Mouse (Mus musculus) embryonic facial prominence, embryonic 12.5 days (tissue): ENCODE data around the gene Ccdc158. TPM values are rescaled to one million over a fixed set of nuclear protein-coding genes. Genes with fewer than 3 reads are reported as not detected.
A peak's percentile ranks its signal among the peaks of the same experiment; 100 is the strongest.

Source experiments
- ATAC-seq: fragments of 200-750 bp; cut with Nextera tagmentation; 2 replicates; pipeline ENCODE4 v1.8.0; 2017; ENCODE audit not compliant: insufficient number of reproducible peaks, insufficient read depth, low FRiP score, low TSS enrichment
- H3K27ac ChIP-seq: fragments of 300-500 bp; sonication (generic); 2 replicates; pipeline ENCODE4 v1.5.1; 2016; ENCODE audit warnings: mild to moderate bottlenecking
- H3K27me3 ChIP-seq: fragments of 300-500 bp; sonication (generic); 2 replicates; pipeline ENCODE4 v1.6.1; 2016; ENCODE audit warnings: mild to moderate bottlenecking, moderate library complexity
- H3K36me3 ChIP-seq: fragments of 300-500 bp; sonication (generic); 2 replicates; pipeline ENCODE4 v1.6.1; 2016; ENCODE audit warnings: mild to moderate bottlenecking
- H3K4me1 ChIP-seq: fragments of 300-500 bp; sonication (generic); 2 replicates; pipeline ENCODE4 v1.6.1; 2016
- H3K4me2 ChIP-seq: fragments of 300-500 bp; sonication (generic); replicated peaks from 2 replicates; pipeline ENCODE4 v1.6.1; 2016; ENCODE audit warnings: mild to moderate bottlenecking, moderate library complexity
- H3K4me3 ChIP-seq: fragments of 300-500 bp; sonication (generic); 2 replicates; pipeline ENCODE4 v1.5.1; 2016; ENCODE audit warnings: mild to moderate bottlenecking
- H3K9ac ChIP-seq: fragments of 300-500 bp; sonication (generic); 2 replicates; pipeline ENCODE4 v1.6.1; 2016; ENCODE audit warnings: mild to moderate bottlenecking, moderate library complexity
- H3K9me3 ChIP-seq: fragments of 300-500 bp; sonication (generic); 2 replicates; pipeline ENCODE4 v1.6.1; 2016; ENCODE audit warnings: mild to moderate bottlenecking, moderate library complexity
- WGBS: fragments of 180-500 bp; shearing (Covaris S2); methylation state at CpG from one replicate; pipeline ENCODE4 v1.1.7; 2016; 5-methylcytosine and 5-hydroxymethylcytosine counted together
- polyA plus RNA-seq: library from polyadenylated mRNA; unstranded; fragments of >200 nt; fragmentation: Nextera tagmentation; extraction: Ambion mirVana; gene quantifications from 2 replicates; pipeline ENCODE4 v1.2.1, GENCODE M21; 2016

Ccdc158 gene
- polyA plus RNA-seq, 1 experiment from 2014 or later = 1.3 TPM

DNA sequence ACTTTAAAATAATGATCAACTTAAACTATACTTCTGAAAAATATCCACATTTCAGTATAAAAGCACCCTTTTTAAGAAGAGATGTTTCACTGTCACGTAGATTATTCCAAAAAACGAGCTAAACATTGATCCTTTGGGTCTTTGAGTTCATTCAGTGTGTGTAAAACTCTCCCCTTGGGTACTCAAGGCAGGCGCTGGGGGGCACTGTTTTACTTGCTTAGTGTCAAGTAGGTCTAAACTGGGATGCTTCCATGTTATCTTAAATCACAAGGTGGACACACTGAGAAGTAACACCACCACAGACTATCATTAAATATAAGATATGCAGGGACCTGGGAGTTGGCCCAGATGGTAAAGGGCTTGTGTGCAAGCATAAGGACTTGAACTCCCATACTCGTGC lies 41.5 kb downstream of the Ccdc158 start:
- no peak overlapping the region for H3K27ac ChIP-seq
- no peak overlapping the region for H3K4me2 ChIP-seq
- H3K9me3 ChIP-seq = no peaks in the 10 kb centered on the region
- no peak overlapping the region for H3K9ac ChIP-seq
- no peak for ATAC-seq
- WGBS = 57% methylated on average over 4 of the region's 4 CpGs
- H3K4me1 ChIP-seq = no peaks in the 10 kb centered on the region
- no peaks in the 10 kb centered on the region for H3K27me3 ChIP-seq
- no peak overlapping the region for H3K4me3 ChIP-seq
- H3K36me3 ChIP-seq = no peaks in the 10 kb centered on the region

DNA sequence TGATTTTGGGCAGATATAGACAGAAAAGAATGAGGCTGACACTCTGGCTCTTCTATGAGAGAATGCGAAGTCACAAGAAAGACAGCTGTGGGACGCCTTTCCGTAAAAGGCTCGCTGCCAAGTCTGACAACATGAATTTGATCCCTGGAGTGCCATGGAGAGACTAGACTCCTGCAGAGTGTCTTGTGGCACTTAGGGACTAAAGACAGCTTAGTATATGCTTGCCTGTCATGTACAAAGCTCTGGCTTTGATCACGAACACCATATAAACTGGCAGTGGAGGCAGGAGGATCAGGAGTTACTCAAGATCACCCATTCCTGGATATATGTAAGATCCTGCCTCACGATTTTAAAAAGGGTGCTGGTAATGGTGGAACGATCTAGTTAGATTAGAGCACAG lies 47.2 kb downstream of the Ccdc158 start:
- ATAC-seq = no peak

DNA sequence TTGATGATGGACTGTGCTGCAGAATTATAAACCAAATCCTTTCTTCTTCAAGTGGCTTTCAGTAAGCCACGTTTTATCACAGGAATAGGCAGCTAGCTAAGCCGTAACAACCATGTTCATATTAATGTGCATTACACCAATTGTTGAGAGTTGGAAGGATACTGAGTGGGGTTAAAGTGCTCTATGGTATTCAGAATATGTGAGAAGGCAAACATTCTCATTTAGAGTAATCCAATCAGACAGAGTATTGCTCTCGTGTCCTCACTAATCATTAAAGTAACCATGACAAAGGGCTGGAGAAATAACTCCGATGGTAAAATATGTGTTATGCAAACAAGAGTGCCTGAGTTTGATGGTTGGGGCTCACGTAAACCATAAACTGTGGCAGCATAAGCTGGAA lies 53.2 kb downstream of the Ccdc158 start:
- Histone ChIP-seq H3K4me2 (no peak overlapping the region), H3K27me3 (no peaks in the 10 kb centered on the region), H3K4me1 (no peaks in the 10 kb centered on the region), H3K9me3 (no peaks in the 10 kb centered on the region; the same call in 1 of the 2 replicates), H3K36me3 (no peaks in the 10 kb centered on the region), H3K27ac (no peak overlapping the region), H3K9ac (no peak overlapping the region), H3K4me3 (no peak overlapping the region)
- WGBS = 65% methylated on average over 5 of the region's 5 CpGs
- ATAC-seq = no peak

More for the DNA sequence above, 47.2 kb downstream of the Ccdc158 start:
- no peaks in the 10 kb centered on the region for H3K27me3 ChIP-seq
- H3K4me2 ChIP-seq = no peak overlapping the region
- no peak overlapping the region for H3K27ac ChIP-seq
- H3K36me3 ChIP-seq = no peaks in the 10 kb centered on the region
- 78% methylated on average over 7 of the region's 7 CpGs for WGBS
- H3K9ac ChIP-seq = no peak overlapping the region
- H3K4me1 ChIP-seq = no peaks in the 10 kb centered on the region
- no peak overlapping the region for H3K4me3 ChIP-seq
- no peaks in the 10 kb centered on the region; the same call in 1 of the 2 replicates for H3K9me3 ChIP-seq

DNA sequence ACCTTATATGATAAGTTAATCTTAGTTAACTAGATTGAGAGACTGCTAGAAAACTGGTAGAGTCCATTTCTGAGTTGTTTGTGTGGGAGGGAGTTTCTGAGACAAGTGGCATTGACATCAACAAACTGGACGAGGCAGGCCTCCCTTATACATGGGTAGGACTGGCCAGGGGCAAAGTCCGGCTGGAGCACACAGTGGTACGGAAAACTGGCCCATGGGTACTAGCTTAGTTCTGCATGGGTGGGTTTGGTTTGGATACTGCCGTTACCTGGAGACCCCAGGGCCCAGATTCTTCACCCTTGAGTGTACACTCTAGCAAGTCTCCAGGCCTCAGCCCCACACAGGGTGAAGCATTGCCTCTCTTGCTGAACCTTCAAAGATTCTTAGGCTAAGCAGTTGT lies 62.3 kb downstream of the Ccdc158 start:
- H3K9ac ChIP-seq = no peak overlapping the region
- no peaks in the 10 kb centered on the region for H3K36me3 ChIP-seq
- ATAC-seq = no peak
- no peak overlapping the region for H3K4me3 ChIP-seq
- WGBS = 90% methylated on average over 4 of the region's 4 CpGs
- no peaks in the 10 kb centered on the region for H3K9me3 ChIP-seq
- no peaks in the 10 kb centered on the region for H3K27me3 ChIP-seq
- no peak overlapping the region for H3K27ac ChIP-seq
- H3K4me1 ChIP-seq = no peaks in the 10 kb centered on the region
- H3K4me2 ChIP-seq = no peak overlapping the region

DNA sequence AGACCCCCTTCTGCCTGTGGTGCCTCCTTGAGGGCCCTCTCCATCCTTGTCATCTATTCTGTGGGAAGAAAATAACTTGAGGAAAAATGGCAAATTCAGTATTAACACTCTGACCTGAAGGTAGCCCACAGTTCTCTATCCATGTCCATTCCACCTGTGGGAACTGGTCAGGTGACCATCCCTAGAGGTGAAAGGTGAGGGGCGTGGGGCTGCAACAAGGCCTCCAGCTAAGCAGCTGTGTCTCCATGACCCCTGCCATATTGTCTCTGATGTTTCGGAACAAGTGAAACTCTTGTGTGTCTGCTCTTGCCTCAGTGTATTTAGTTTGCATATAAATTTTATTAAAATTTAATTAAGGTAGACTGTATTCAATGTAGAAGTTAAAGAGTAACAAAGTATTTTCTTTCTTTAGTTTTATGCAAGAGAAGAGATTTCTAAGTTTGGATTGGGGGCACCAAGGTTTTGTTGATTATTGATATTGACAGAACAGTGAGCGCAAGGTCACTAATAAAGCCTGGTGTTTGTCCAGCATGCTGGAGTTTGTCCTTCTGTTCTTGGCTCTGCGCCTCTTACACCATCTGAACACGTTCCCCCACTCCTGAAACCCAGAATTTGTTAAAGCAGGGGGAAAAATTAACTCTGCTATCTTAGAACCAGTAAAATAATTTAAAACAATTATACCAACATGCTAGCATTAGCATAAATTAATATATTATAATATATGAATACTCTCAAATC lies 67.4 kb downstream of the Ccdc158 start:
- 89% methylated on average over 5 of the region's 5 CpGs for WGBS

DNA sequence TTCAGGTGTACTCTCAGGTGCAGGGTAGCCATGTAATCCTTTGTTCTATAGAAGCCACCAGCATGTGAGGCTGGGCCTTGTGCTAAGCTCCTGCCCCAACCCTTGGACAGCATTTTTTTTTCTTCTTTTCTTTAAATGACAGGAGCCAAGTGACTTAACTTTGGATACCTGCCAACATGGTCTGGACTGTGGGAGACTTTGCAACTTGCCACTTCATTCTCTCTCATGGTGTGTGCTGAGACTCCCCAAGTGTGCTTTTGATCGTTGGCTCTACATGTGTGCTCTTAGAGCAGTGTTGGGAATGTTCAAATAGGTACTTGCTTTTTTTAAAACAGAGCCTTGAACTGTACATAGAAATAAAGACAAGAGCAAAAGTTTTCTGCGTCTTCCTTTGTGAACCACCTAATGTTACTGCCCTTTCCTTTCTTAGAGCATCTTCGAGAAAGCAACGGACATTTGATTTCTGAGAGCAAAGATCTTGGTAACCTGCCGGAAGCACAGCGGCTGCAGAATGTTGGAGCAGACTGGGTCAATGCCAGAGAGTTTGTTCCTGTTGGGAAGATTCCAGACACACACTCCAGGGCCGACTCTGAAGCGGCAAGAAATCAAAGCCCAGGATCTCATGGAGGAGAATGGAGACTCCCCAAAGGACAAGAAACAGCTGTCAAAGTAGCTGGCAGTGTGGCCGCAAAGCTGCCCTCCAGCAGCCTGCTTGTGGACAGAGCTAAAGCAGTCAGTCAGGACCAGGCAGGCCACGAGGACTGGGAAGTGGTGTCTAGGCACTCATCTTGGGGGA lies 70.4 kb downstream of the Ccdc158 start:
- Histone ChIP-seq H3K36me3 (no peaks in the 10 kb centered on the region), H3K9ac (no peak overlapping the region), H3K4me2 (no peak overlapping the region), H3K4me3 (no peak overlapping the region), H3K9me3 (no peaks in the 10 kb centered on the region), H3K4me1 (peaks cover 4% of the 10 kb centered on the region; the same call in 1 of the 2 replicates), H3K27ac (no peak overlapping the region), H3K27me3 (peaks cover 4% of the 10 kb centered on the region; the same call in 1 of the 2 replicates)
- 78% methylated on average over 10 of the region's 10 CpGs for WGBS
- ATAC-seq = no peak

More for the DNA sequence above, 67.4 kb downstream of the Ccdc158 start:
- Histone ChIP-seq H3K27me3 (peaks cover 4% of the 10 kb centered on the region; the same call in 1 of the 2 replicates), H3K4me3 (no peak overlapping the region), H3K36me3 (no peaks in the 10 kb centered on the region), H3K4me1 (peaks cover 4% of the 10 kb centered on the region; the same call in 1 of the 2 replicates), H3K27ac (no peak overlapping the region), H3K4me2 (no peak overlapping the region), H3K9ac (no peak overlapping the region), H3K9me3 (no peaks in the 10 kb centered on the region)
- no peak for ATAC-seq

DNA sequence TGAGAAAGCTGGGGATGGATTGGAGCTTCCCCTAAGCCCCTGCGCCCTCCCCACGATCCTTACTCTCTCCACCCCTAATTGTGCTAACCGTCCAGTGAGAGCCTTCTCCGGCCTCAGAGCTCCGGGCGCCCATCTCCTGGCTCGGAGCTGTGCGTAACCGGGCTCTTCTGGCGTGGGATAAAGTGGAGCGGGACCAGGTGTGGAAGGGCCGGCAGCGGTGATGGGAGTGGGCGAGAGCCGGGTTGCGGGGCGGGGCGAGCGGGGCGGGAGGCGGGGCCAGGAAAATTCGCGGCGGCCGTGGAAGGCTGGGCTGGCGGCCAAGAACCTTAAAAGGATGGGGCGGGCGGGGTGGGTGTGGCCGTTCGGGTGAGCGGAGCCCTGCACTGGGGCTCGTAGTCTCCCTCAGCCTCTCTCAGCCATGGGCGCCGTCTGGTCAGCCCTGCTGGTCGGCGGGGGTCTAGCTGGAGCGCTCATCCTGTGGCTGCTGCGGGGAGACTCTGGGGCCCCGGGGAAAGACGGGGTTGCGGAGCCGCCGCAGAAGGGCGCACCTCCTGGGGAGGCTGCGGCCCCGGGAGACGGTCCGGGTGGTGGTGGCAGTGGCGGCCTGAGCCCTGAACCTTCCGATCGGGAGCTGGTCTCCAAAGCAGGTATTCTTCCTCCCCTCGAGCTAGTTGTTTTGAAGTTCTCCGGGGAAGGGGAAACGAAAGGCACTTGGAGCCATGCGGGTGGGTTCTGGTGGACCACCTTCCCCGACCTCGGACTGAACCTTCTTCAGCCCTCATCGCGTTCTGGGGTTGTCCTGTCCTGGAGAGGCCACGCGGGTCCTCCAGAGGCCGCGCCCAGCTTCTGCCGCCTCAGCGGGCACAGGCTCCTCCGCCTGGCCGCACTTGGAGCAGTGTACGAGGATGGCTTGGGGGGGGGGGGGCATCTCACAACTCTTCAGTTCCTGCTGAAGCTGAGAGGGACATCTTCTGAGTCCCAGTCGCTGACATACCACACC lies 72.1 kb downstream of the Ccdc158 start, which contains the start of gene Stbd1:
Gene Stbd1 (plus strand): TSS at position 351 of the 1,000 bp plus-strand sequence.
- peak within 1 kb of the TSS; percentile 68 for H3K9ac ChIP-seq
- peak within 1 kb of the TSS; percentile 82 for H3K4me2 ChIP-seq
- H3K4me3 ChIP-seq = peak within 1 kb of the TSS; percentile 65
- H3K27ac ChIP-seq = peak within 1 kb of the TSS; percentile 63; the same call in 1 of the 2 replicates
- H3K27me3 ChIP-seq = peaks cover 4% of the 10 kb centered on the region; the same call in 1 of the 2 replicates
- no peaks in the 10 kb centered on the region for H3K9me3 ChIP-seq
- peaks cover 4% of the 10 kb centered on the region; the same call in 1 of the 2 replicates for H3K4me1 ChIP-seq
- no peaks in the 10 kb centered on the region for H3K36me3 ChIP-seq
- ATAC-seq = peak; percentile 90
- WGBS = 2% methylated on average over 53 of the region's 69 CpGs

DNA sequence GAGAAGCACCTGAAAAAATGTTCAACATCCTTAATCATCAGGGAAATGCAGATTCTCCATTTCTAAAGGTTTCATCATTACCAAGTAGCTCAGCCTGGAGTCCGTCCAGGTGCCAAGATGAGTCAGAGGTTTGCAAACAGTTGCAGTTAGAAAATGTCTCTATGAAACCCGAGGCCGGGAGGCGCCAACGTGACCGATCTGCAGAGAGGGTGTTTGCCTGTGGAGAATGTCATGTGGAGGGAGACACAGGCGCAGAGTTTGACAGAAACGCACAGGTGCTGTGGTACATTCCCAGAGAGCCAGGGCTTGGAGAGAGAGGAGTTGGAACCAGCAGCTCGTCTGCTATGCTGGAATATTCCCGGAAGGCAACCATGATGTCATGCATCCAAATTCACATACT lies 76.0 kb downstream of the Ccdc158 start:
- Histone ChIP-seq H3K36me3 (no peaks in the 10 kb centered on the region), H3K9ac (no peak overlapping the region), H3K4me3 (no peak overlapping the region), H3K4me2 (no peak overlapping the region), H3K27me3 (no peaks in the 10 kb centered on the region), H3K4me1 (peaks cover 4% of the 10 kb centered on the region; the same call in 1 of the 2 replicates), H3K27ac (no peak overlapping the region), H3K9me3 (no peaks in the 10 kb centered on the region)
- WGBS = 77% methylated on average over 10 of the region's 10 CpGs
- ATAC-seq = no peak

DNA sequence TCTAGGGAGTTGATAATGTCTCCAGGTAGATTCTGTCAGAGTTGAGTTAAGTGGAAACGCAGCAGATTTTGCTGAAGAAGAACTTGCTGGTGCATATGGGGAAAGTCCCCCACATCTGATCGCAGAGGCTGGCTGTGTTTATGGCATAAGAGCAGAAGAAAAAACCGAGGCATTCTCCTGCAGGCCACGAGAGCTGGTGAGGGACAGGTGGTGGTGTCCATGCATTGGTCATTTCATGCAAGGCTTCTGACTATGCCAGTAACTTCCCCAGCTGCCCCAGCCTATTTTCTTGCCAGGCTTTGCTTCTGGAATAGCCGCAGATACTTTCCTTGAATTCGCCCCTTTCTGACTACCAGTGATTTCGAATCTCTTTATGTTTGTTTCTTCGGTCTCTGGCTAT lies 78.2 kb downstream of the Ccdc158 start:
- Histone ChIP-seq H3K4me2 (no peak overlapping the region), H3K4me3 (no peak overlapping the region), H3K4me1 (no peaks in the 10 kb centered on the region), H3K27me3 (no peaks in the 10 kb centered on the region), H3K27ac (no peak overlapping the region), H3K9ac (no peak overlapping the region), H3K9me3 (no peaks in the 10 kb centered on the region), H3K36me3 (no peaks in the 10 kb centered on the region)
- ATAC-seq = no peak
- 90% methylated on average over 8 of the region's 8 CpGs for WGBS

DNA sequence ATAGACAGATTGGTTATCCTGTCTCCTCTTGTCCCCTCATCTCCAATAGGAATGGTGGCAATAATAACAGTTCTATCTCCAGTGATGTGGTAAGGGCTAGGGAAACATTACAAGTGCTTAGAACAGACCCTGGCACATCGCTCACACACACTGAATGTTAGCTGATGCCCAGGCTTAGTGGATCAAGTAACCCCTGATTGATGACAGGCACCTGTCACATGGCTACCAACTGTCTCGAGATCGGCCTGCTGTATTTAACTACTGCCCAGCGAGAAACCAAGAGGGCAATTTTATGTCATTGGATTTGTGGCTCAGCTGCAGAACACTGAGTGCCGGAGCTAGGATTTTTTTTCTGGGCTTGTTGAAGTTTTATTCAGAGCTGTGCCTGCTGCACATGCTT lies 80.0 kb downstream of the Ccdc158 start:
- Histone ChIP-seq H3K9me3 (no peaks in the 10 kb centered on the region), H3K4me1 (no peaks in the 10 kb centered on the region), H3K9ac (no peak overlapping the region), H3K36me3 (no peaks in the 10 kb centered on the region), H3K27ac (no peak overlapping the region), H3K4me2 (no peak overlapping the region), H3K4me3 (no peak overlapping the region), H3K27me3 (no peaks in the 10 kb centered on the region)
- ATAC-seq = no peak
- WGBS = 83% methylated on average over 5 of the region's 5 CpGs

DNA sequence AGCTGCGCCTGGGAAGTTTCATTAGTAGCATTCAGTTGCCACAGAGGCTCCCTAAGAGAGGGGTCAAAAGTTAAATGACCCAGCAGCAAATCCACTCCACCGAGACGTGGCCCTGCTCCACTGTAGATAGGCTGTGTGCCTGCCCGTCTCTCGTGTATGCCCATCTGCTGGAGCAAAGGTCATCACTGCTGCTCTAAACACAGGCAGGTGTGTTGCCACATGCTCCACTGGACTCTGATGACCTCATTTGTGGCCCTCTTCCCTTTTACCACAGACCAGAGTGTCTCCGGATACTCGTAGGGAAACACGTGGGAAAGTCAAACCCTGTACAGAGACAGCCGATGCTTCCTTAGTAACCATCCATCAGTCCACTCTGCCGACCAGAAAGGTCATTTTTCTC lies 89.1 kb downstream of the Ccdc158 start:
- WGBS = 51% methylated on average over 10 of the region's 10 CpGs
- no peak overlapping the region for H3K4me2 ChIP-seq
- no peaks in the 10 kb centered on the region for H3K9me3 ChIP-seq
- ATAC-seq = no peak
- H3K4me1 ChIP-seq = no peaks in the 10 kb centered on the region
- no peak overlapping the region for H3K4me3 ChIP-seq
- no peaks in the 10 kb centered on the region for H3K27me3 ChIP-seq
- no peak overlapping the region for H3K27ac ChIP-seq
- H3K9ac ChIP-seq = no peak overlapping the region
- H3K36me3 ChIP-seq = no peaks in the 10 kb centered on the region
